In the genomic region with DNA sequence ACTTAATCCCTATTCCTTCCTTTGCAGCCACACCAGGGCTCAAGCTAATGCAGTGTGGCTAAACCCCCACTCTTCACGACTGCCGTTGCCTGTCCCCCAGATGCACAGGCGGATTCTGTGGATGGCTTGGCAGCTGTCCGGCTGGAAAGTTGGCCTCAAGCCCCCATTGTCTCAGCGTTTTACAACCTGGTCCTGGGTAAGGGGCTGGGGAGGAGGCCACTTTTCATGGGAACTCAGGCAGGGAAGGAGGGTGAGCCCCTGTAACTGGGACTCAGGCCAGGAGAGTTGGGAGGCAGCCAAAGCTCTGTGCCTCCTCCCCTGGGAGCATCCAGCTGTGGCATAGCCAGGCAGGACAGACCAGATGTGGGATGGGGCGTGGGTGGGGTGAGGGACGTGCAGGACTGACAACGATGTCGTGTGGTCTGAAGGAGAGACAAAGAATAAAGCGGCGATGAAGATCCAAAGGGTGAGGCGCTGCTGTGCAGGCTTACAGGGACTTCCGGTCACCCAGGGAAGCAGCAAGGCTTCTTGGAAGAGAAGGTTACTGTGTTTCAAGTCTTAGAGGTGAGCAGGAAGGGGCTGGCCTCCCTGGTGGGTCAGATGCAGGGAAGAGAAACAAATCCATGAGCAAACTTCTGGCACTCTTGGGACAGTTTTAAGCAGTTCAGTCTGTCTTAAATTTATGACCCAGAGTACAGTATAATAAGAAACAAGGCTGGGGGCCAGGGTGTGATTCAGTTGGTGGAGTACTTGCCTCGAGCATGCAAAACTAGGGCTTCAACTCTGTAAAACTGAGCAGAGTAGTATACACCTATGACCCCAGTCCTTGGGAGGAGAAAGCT, we compare ENCODE assay signal across 9 mouse cellular contexts. TPM values are rescaled to one million over a fixed set of nuclear protein-coding genes. Genes with fewer than 3 reads are reported as not detected.
DNase-seq lines count a peak whose midpoint lies in the region; ATAC-seq and TF ChIP-seq lines count a peak whose summit lies in the region.
"Had no signal": no experiment of that assay in that cellular context is flagged by ENCODE, and none has a peak within 500 bp of the region (broad histone marks: within the 10 kb centered on the region; RNA-seq: fewer than 3 reads in every experiment).

No protein-coding gene starts in this region.

- TF ChIP-seq EP300 in liver, postnatal 0 days (IDR thresholded peaks at IDR 0.05; ENCODE audit: low read depth): no peak

- no peak overlapping the region for H3K4me3 ChIP-seq in liver, postnatal 0 days (ENCODE audit: low read depth, low read length)
- H3K4me3 ChIP-seq in embryonic facial prominence, embryonic 14.5 days (ENCODE audit: low read depth, low read length): no peak overlapping the region
- no peak overlapping the region for H3K4me3 ChIP-seq in heart, embryonic 15.5 days
- no peak overlapping the region for H3K4me3 ChIP-seq in kidney, postnatal 0 days (replicated peaks; ENCODE audit: low read depth, low read length)
- no peak overlapping the region for H3K4me3 ChIP-seq in midbrain, embryonic 12.5 days

- TF ChIP-seq CTCF in liver, postnatal 0 days (IDR thresholded peaks at IDR 0.05; ENCODE audit: low read depth): no peak
- no peak for TF ChIP-seq CTCF in kidney, postnatal 0 days (IDR thresholded peaks at IDR 0.05; ENCODE audit: low read depth)

- no peak overlapping the region for H3K27ac ChIP-seq in liver, postnatal 0 days (ENCODE audit: low read depth)
- peak overlapping the region; percentile 88 for H3K27ac ChIP-seq in embryonic facial prominence, embryonic 14.5 days (replicated peaks; ENCODE audit: low read depth, low read length)
- H3K27ac ChIP-seq in heart, embryonic 15.5 days: peak overlapping the region; percentile 89
- peak overlapping the region; percentile 82 for H3K27ac ChIP-seq in kidney, postnatal 0 days
- H3K27ac ChIP-seq in midbrain, embryonic 12.5 days (replicated peaks): peak overlapping the region; percentile 35; the same call in 1 of the 2 replicates
- H3K27ac ChIP-seq: macrophage had no signal

- H3K4me2 ChIP-seq in liver, postnatal 0 days (ENCODE audit: low read depth, low read length): no peak overlapping the region
- peak overlapping the region; percentile 27 for H3K4me2 ChIP-seq in embryonic facial prominence, embryonic 14.5 days (ENCODE audit: low read depth, low read length)
- peak overlapping the region; percentile 40 for H3K4me2 ChIP-seq in heart, embryonic 15.5 days
- H3K4me2 ChIP-seq in kidney, postnatal 0 days (ENCODE audit: low read length): peak overlapping the region; percentile 29
- H3K4me2 ChIP-seq in midbrain, embryonic 12.5 days (replicated peaks): no peak overlapping the region

- ATAC-seq in liver, postnatal 0 days: no peak
- ATAC-seq in embryonic facial prominence, embryonic 14.5 days (ENCODE audit: low read depth): peak; percentile 91
- ATAC-seq in heart, embryonic 15.5 days (replicated peaks; ENCODE audit: insufficient number of reproducible peaks, insufficient read depth, low FRiP score, low read depth): peak; percentile 86
- peak; percentile 75 for ATAC-seq in kidney, postnatal 0 days (replicated peaks; ENCODE audit: low FRiP score, low read depth)
- peak; percentile 27; the same call in 1 of the 2 replicates for ATAC-seq in midbrain, embryonic 12.5 days (ENCODE audit: low FRiP score, low read depth)

- peaks cover 7% of the 10 kb centered on the region for H3K4me1 ChIP-seq in liver, postnatal 0 days (ENCODE audit: insufficient read depth)
- H3K4me1 ChIP-seq in embryonic facial prominence, embryonic 14.5 days (ENCODE audit: control insufficient read depth, insufficient read depth, low read length): peaks cover 22% of the 10 kb centered on the region
- peaks cover 39% of the 10 kb centered on the region for H3K4me1 ChIP-seq in heart, embryonic 15.5 days (replicated peaks)
- peaks cover 17% of the 10 kb centered on the region for H3K4me1 ChIP-seq in kidney, postnatal 0 days (replicated peaks; ENCODE audit: insufficient read depth, low read length)
- H3K4me1 ChIP-seq in midbrain, embryonic 12.5 days: peaks cover 10% of the 10 kb centered on the region; the same call in 1 of the 2 replicates

- H3K36me3 ChIP-seq in liver, postnatal 0 days (replicated peaks; ENCODE audit: insufficient read depth, low read length): no peaks in the 10 kb centered on the region
- H3K36me3 ChIP-seq in embryonic facial prominence, embryonic 14.5 days (ENCODE audit: control insufficient read depth, insufficient read depth, low read length): no peaks in the 10 kb centered on the region
- H3K36me3 ChIP-seq in heart, embryonic 15.5 days: no peaks in the 10 kb centered on the region
- H3K36me3 ChIP-seq in kidney, postnatal 0 days (ENCODE audit: insufficient read depth, low read length): no peaks in the 10 kb centered on the region
- no peaks in the 10 kb centered on the region for H3K36me3 ChIP-seq in midbrain, embryonic 12.5 days

- DNase-seq in liver: peak; percentile 53
- no peak for DNase-seq in liver, postnatal 0 days
- DNase-seq in embryonic facial prominence, embryonic 14.5 days (ENCODE audit: low spot score): peak; percentile 96
- peak; percentile 87 for DNase-seq in kidney, postnatal 0 days (ENCODE audit: low spot score)
- DNase-seq in thymus, postnatal 25 days: no peak
- DNase-seq in thymus, adult 18-20 months: no peak

- H3K9me3 ChIP-seq in liver, postnatal 0 days (ENCODE audit: low read length): no peaks in the 10 kb centered on the region
- H3K9me3 ChIP-seq in embryonic facial prominence, embryonic 14.5 days (ENCODE audit: control insufficient read depth, low read length): peaks cover 5% of the 10 kb centered on the region; the same call in 1 of the 2 replicates
- peaks cover 3% of the 10 kb centered on the region; the same call in 1 of the 2 replicates for H3K9me3 ChIP-seq in heart, embryonic 15.5 days (replicated peaks)
- H3K9me3 ChIP-seq in kidney, postnatal 0 days (replicated peaks; ENCODE audit: low read length): no peaks in the 10 kb centered on the region
- H3K9me3 ChIP-seq in midbrain, embryonic 12.5 days: no peaks in the 10 kb centered on the region

- no peaks in the 10 kb centered on the region for H3K27me3 ChIP-seq in liver, postnatal 0 days (ENCODE audit: insufficient read depth, low read length)
- H3K27me3 ChIP-seq in embryonic facial prominence, embryonic 14.5 days (replicated peaks; ENCODE audit: control insufficient read depth, insufficient read depth, low read length): no peaks in the 10 kb centered on the region
- no peaks in the 10 kb centered on the region for H3K27me3 ChIP-seq in heart, embryonic 15.5 days
- H3K27me3 ChIP-seq in kidney, postnatal 0 days (ENCODE audit: insufficient read depth, low read length): no peaks in the 10 kb centered on the region
- no peaks in the 10 kb centered on the region for H3K27me3 ChIP-seq in midbrain, embryonic 12.5 days

- WGBS in liver, postnatal 0 days (ENCODE audit: insufficient replicate concordance): 68% methylated on average over 14 of the region's 14 CpGs
- 22% methylated on average over 14 of the region's 14 CpGs for WGBS in embryonic facial prominence, embryonic 14.5 days
- WGBS in heart, embryonic 15.5 days: 13% methylated on average over 14 of the region's 14 CpGs
- WGBS in kidney, postnatal 0 days: 11% methylated on average over 14 of the region's 14 CpGs
- 47% methylated on average over 14 of the region's 14 CpGs for WGBS in midbrain, embryonic 12.5 days

- no peak overlapping the region for H3K9ac ChIP-seq in liver, postnatal 0 days (replicated peaks)
- H3K9ac ChIP-seq in embryonic facial prominence, embryonic 14.5 days (ENCODE audit: low read depth, low read length): 0 out of 2 replicates have a peak overlapping the region, but pooled peaks have one; percentile 6
- H3K9ac ChIP-seq in heart, embryonic 15.5 days: no peak overlapping the region
- H3K9ac ChIP-seq in kidney, postnatal 0 days (ENCODE audit: low read depth, low read length): no peak overlapping the region
- no peak overlapping the region for H3K9ac ChIP-seq in midbrain, embryonic 12.5 days (replicated peaks)

RNA-seq across cellular contexts. Expression of a gene that starts 43.8 kb away (rescaled TPM):
- polyA plus RNA-seq in liver, postnatal 0 days (2015; fragmentation: Nextera tagmentation; extraction: Ambion mirVana): 6.9 and 9.1 TPM in 2 replicates
- polyA plus RNA-seq in embryonic facial prominence, embryonic 14.5 days (2014; fragmentation: Nextera tagmentation; extraction: Ambion mirVana): 42.8 and 50.5 TPM in 2 replicates
- polyA plus RNA-seq in heart, embryonic 15.5 days (2015; fragmentation: Nextera tagmentation; extraction: Ambion mirVana): 44.0 and 46.9 TPM in 2 replicates
- 36.5 and 41.4 TPM in 2 replicates for polyA plus RNA-seq in kidney, postnatal 0 days (2015; fragmentation: Nextera tagmentation; extraction: Ambion mirVana)
- polyA plus RNA-seq in midbrain, embryonic 12.5 days (2016; fragmentation: Nextera tagmentation; extraction: Ambion mirVana): 47.9 and 48.3 TPM in 2 replicates

RNA-seq across cellular contexts. Expression of a gene that starts 51.2 kb away (rescaled TPM):
- 5.2 and 6.2 TPM in 2 replicates for polyA plus RNA-seq in liver, postnatal 0 days (2015; fragmentation: Nextera tagmentation; extraction: Ambion mirVana)
- polyA plus RNA-seq in embryonic facial prominence, embryonic 14.5 days (2014; fragmentation: Nextera tagmentation; extraction: Ambion mirVana): 32.5 and 35.7 TPM in 2 replicates
- polyA plus RNA-seq in heart, embryonic 15.5 days (2015; fragmentation: Nextera tagmentation; extraction: Ambion mirVana): 27.4 and 31.6 TPM in 2 replicates
- 16.2 and 16.5 TPM in 2 replicates for polyA plus RNA-seq in kidney, postnatal 0 days (2015; fragmentation: Nextera tagmentation; extraction: Ambion mirVana)
- polyA plus RNA-seq in midbrain, embryonic 12.5 days (2016; fragmentation: Nextera tagmentation; extraction: Ambion mirVana): 5.2 and 6.5 TPM in 2 replicates

Comparison
In these comparisons a context has a peak if more than half of its experiments do, and no peak if none do; other contexts are left out.
1. DNase-seq: peak in liver (single experiment), embryonic facial prominence, embryonic 14.5 days (single experiment) and kidney, postnatal 0 days (single experiment); none in liver, postnatal 0 days (single experiment), thymus, postnatal 25 days (single experiment) and thymus, adult 18-20 months (0 of 2).
2. H3K4me2 ChIP-seq: peak in embryonic facial prominence, embryonic 14.5 days (single experiment), heart, embryonic 15.5 days (single experiment) and kidney, postnatal 0 days (single experiment); none in liver, postnatal 0 days (single experiment) and midbrain, embryonic 12.5 days (single experiment).